Mouse (Mus musculus) megakaryocyte, embryonic 14.5 days (primary cell): ENCODE measurements around the gene Rnf34.

Source experiments
- FLI1 ChIP-seq: IDR thresholded peaks from 2 replicates; pipeline ENCODE4 v1.6.1; 2012; ENCODE audit warnings: low read length, inconsistent platforms, mixed read lengths
- GATA1 ChIP-seq: IDR thresholded peaks from 3 replicates; pipeline ENCODE4 v1.6.1; 2012; ENCODE audit warnings: mixed read lengths, low read length, inconsistent platforms, borderline replicate concordance

DNA sequence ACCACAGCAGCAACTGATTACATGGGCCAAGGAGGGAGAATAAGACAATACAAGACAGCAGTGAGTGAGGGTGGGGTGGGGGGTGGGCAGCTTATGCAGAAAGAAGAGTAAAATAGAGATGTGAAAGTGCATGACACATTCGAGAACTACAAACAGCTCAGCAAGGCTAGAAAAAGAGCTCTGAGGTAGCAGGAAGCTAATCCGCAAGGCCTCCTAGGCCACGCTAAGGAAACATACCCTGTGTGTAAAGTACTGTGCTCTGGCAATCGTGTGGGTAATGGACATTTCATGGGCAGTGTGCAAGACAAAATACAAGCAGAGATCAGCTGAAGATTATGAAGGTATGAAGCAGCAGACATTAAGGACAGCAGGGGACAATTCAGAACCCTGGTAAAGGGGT, 45.0 kb downstream of the Rnf34 start:
- TF ChIP-seq GATA1 (no peak), FLI1 (no peak)
